Mouse (Mus musculus) midbrain, embryonic 14.5 days (tissue): ENCODE measurements around the gene Tekt5. TPM values are rescaled to one million over a fixed set of nuclear protein-coding genes. Genes with fewer than 3 reads are reported as not detected.
A peak's percentile ranks its signal among the peaks of the same experiment; 100 is the strongest.

ENCODE experiments used
- ATAC-seq: fragments of 200-750 bp; cut with Nextera tagmentation; 2 replicates; pipeline ENCODE4 v1.8.0; 2017; ENCODE audit warnings: moderate number of reproducible peaks, moderate library complexity; ENCODE audit not compliant: low FRiP score, low TSS enrichment
- DNase-seq: peaks from one replicate; pipeline ENCODE4 v3.0.0-alpha.2; 2015
- H3K27ac ChIP-seq: fragments of 300-500 bp; sonication (generic); replicated peaks from 2 replicates; pipeline ENCODE4 v1.5.1; 2014; ENCODE audit warnings: mild to moderate bottlenecking, low read depth, low read length, moderate library complexity
- H3K27me3 ChIP-seq: fragments of 300-500 bp; sonication (generic); 2 replicates; pipeline ENCODE4 v1.6.1; 2014; ENCODE audit warnings: low read length, control low read depth, mixed read lengths; ENCODE audit not compliant: control insufficient read depth, insufficient read depth
- H3K36me3 ChIP-seq: fragments of 300-500 bp; sonication (generic); 2 replicates; pipeline ENCODE4 v1.6.1; 2014; ENCODE audit warnings: low read length, control low read depth; ENCODE audit not compliant: control insufficient read depth, insufficient read depth
- H3K4me1 ChIP-seq: fragments of 300-500 bp; sonication (generic); 2 replicates; pipeline ENCODE4 v1.6.1; 2014; ENCODE audit warnings: mild to moderate bottlenecking, antibody characterized with exemption, low read length, control low read depth; ENCODE audit not compliant: control insufficient read depth, insufficient read depth
- H3K4me2 ChIP-seq: fragments of 300-500 bp; sonication (generic); 2 replicates; pipeline ENCODE4 v1.6.1; 2014; ENCODE audit warnings: mild to moderate bottlenecking, low read length, moderate library complexity
- H3K4me3 ChIP-seq: fragments of 300-500 bp; sonication (generic); replicated peaks from 2 replicates; pipeline ENCODE4 v1.5.1; 2014; ENCODE audit warnings: low read depth, low read length
- H3K9ac ChIP-seq: fragments of 300-500 bp; sonication (generic); replicated peaks from 2 replicates; pipeline ENCODE4 v1.6.1; 2014; ENCODE audit warnings: mild to moderate bottlenecking, low read length, moderate library complexity
- H3K9me3 ChIP-seq: fragments of 300-500 bp; sonication (generic); 2 replicates; pipeline ENCODE4 v1.6.1; 2016; ENCODE audit warnings: low read length, control low read depth, mixed read lengths; ENCODE audit not compliant: control insufficient read depth
- WGBS: fragments of 180-500 bp; shearing (Covaris S2); extraction: QIAGEN DNeasy Blood & Tissue Kit; methylation state at CpG from one replicate; pipeline ENCODE4 v1.1.7; 2014; 5-methylcytosine and 5-hydroxymethylcytosine counted together
- polyA plus RNA-seq: library from polyadenylated mRNA; unstranded; fragments of >200 nt; fragmentation: Nextera tagmentation; extraction: Ambion mirVana; gene quantifications from 2 replicates; pipeline ENCODE4 v1.2.1, GENCODE M21; 2014

Tekt5 gene
- 7.2 and 11.4 TPM in 2 replicates for polyA plus RNA-seq

- ATAC-seq (no peak), DNase-seq (peak; percentile 69)
- H3K27ac ChIP-seq: no peak within 1 kb of the TSS
- no peaks in the 10 kb centered on the region for H3K9me3 ChIP-seq
- peaks cover 2% of the 10 kb centered on the region; the same call in 1 of the 2 replicates for H3K27me3 ChIP-seq
- no peaks in the 10 kb centered on the region for H3K4me1 ChIP-seq
- H3K4me2 ChIP-seq: peak within 1 kb of the TSS; percentile 57
- peak within 1 kb of the TSS; percentile 34 for H3K4me3 ChIP-seq
- H3K9ac ChIP-seq: no peak within 1 kb of the TSS; the same call in 1 of the 2 replicates
- H3K36me3 ChIP-seq: no peaks in the 10 kb centered on the region
- WGBS: 9% methylated on average over 37 of the region's 37 CpGs
Observed at GRCm38 (mm10) chr16:10394699-10395540, at the start of gene Tekt5. TSS of gene Tekt5 (minus strand) at chr16:10395490.

- no peak overlapping the region for H3K27ac ChIP-seq
- 0 out of 2 replicates have a peak, but pooled peaks cover under 1% of the 10 kb centered on the region for H3K36me3 ChIP-seq
- no peak overlapping the region for H3K9ac ChIP-seq
- no peak overlapping the region for H3K4me2 ChIP-seq
- no peaks in the 10 kb centered on the region for H3K9me3 ChIP-seq
- ATAC-seq: no peak
- no peaks in the 10 kb centered on the region for H3K27me3 ChIP-seq
- no peak for DNase-seq
- H3K4me3 ChIP-seq: no peak overlapping the region
- peaks cover 29% of the 10 kb centered on the region for H3K4me1 ChIP-seq
Observed at GRCm38 (mm10) chr16:10443723-10444122, 48.4 kb upstream of the Tekt5 start.

DNA sequence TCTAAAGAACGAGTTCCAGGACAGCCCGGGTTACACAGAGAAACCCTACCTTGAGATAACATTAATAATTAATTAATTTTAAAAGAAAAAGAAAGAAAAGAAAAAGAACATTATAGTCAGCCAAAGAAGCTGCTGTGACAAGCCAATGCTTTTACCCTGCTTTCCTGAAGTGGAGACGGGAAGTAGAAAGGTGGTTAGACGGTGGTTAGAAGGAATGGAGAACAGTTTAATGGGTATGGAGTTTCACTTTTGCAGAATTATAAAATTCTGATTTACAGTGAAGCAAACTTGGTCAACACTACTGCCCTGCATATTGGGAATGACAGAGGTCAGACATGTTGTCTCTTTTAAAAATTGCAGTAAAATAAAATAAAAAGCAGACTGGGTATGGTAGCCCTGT, 46.5 kb upstream of the Tekt5 start:
- Histone ChIP-seq H3K4me2 (no peak overlapping the region), H3K27me3 (no peaks in the 10 kb centered on the region), H3K4me3 (no peak overlapping the region), H3K9me3 (no peaks in the 10 kb centered on the region), H3K4me1 (peaks cover 22% of the 10 kb centered on the region), H3K27ac (no peak overlapping the region), H3K9ac (no peak overlapping the region), H3K36me3 (peaks cover 13% of the 10 kb centered on the region; the same call in 1 of the 2 replicates)
- 91% methylated on average over 4 of the region's 4 CpGs for WGBS
- no peak for DNase-seq
- ATAC-seq: no peak

DNA sequence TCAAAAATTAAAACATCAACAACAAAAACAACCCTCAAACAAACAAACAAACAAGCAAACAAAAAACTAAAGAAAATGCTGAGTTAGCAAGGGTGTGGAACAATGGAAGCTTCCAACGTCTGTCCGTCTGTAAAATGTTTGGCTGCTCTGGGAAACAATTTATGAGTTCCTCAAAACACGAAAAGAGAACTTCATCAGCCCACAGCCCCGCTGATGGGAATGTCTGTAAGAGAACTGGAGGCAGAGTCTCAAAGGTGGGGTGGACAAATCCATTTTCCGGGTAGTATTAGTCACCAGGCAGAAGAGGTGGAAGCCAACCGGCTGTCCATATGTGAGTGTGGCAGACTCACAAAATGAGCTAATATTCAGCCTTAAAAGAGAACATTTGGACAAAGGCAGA, 46.0 kb upstream of the Tekt5 start:
- ATAC-seq: no peak
- peaks cover 16% of the 10 kb centered on the region; the same call in 1 of the 2 replicates for H3K36me3 ChIP-seq
- DNase-seq: no peak
- H3K4me3 ChIP-seq: no peak overlapping the region
- no peak overlapping the region for H3K9ac ChIP-seq
- H3K4me1 ChIP-seq: peaks cover 18% of the 10 kb centered on the region
- H3K27ac ChIP-seq: no peak overlapping the region
- no peaks in the 10 kb centered on the region for H3K27me3 ChIP-seq
- 89% methylated on average over 6 of the region's 6 CpGs for WGBS
- no peak overlapping the region for H3K4me2 ChIP-seq
- H3K9me3 ChIP-seq: no peaks in the 10 kb centered on the region

DNA sequence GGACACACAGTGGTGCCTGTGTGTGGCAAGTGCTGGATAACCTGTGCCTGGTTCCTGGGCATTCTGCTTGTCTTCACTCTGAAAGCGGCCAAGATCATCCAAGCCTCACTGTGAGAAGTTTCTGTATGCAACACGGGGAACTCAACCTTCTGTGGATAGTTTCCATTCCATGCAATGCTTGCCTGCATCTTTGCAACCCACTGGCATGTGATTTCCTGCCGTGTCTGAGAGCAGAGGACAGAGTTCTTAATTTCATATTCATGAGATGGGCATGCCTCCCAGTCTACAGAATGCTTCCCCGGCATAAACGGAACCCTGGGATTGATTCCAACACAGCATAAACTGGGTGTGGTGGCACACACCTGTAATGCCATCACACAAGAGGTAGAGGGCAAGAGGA, 42.8 kb upstream of the Tekt5 start:
- Histone ChIP-seq H3K27me3 (no peaks in the 10 kb centered on the region), H3K4me2 (no peak overlapping the region), H3K4me3 (no peak overlapping the region), H3K36me3 (peaks cover 16% of the 10 kb centered on the region; the same call in 1 of the 2 replicates), H3K9me3 (no peaks in the 10 kb centered on the region), H3K27ac (no peak overlapping the region), H3K9ac (no peak overlapping the region), H3K4me1 (no peaks in the 10 kb centered on the region)
- DNase-seq: no peak
- no peak for ATAC-seq
- WGBS: 84% methylated on average over 5 of the region's 5 CpGs

DNA sequence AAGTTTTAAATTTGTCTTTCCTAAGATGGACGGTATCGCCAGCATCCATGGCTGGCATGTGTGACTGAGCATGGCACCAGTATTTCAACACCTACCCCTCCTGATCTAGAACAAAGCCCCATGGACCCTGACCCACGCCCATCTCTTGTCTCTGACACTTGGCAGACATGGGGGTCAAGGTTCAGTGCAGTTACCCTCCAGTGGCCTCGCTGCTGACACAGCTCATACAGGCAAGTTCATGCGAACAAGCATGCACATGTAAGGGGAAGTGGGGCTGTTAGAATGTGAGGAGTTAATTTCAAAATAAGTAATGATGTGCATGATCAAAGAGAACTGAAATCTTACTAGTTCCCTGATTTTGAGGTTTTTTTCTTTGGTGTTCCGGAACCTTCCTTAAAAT, 40.9 kb upstream of the Tekt5 start:
- Histone ChIP-seq H3K9ac (no peak overlapping the region), H3K4me3 (no peak overlapping the region), H3K4me1 (no peaks in the 10 kb centered on the region), H3K9me3 (no peaks in the 10 kb centered on the region), H3K4me2 (no peak overlapping the region), H3K27me3 (no peaks in the 10 kb centered on the region), H3K36me3 (peaks cover 22% of the 10 kb centered on the region; the same call in 1 of the 2 replicates), H3K27ac (no peak overlapping the region)
- no peak for ATAC-seq
- DNase-seq: no peak
- 88% methylated on average over 6 of the region's 6 CpGs for WGBS

GRCm38 (mm10) chr16:10433344-10433743, 38.1 kb upstream of the Tekt5 start:
- no peak overlapping the region for H3K27ac ChIP-seq
- 92% methylated on average over 5 of the region's 5 CpGs for WGBS
- no peak overlapping the region for H3K9ac ChIP-seq
- H3K4me3 ChIP-seq: no peak overlapping the region
- peaks cover 23% of the 10 kb centered on the region; the same call in 1 of the 2 replicates for H3K36me3 ChIP-seq
- ATAC-seq: no peak
- no peak for DNase-seq
- no peak overlapping the region for H3K4me2 ChIP-seq
- H3K9me3 ChIP-seq: no peaks in the 10 kb centered on the region
- no peaks in the 10 kb centered on the region for H3K4me1 ChIP-seq
- no peaks in the 10 kb centered on the region for H3K27me3 ChIP-seq

GRCm38 (mm10) chr16:10432387-10432786, 37.1 kb upstream of the Tekt5 start:
- ATAC-seq: no peak
- no peak for DNase-seq
- Histone ChIP-seq H3K27me3 (no peaks in the 10 kb centered on the region), H3K9me3 (no peaks in the 10 kb centered on the region), H3K27ac (no peak overlapping the region), H3K36me3 (peaks cover 20% of the 10 kb centered on the region), H3K4me1 (no peaks in the 10 kb centered on the region), H3K4me3 (no peak overlapping the region), H3K9ac (no peak overlapping the region), H3K4me2 (no peak overlapping the region)
- 94% methylated on average over 4 of the region's 4 CpGs for WGBS

DNA sequence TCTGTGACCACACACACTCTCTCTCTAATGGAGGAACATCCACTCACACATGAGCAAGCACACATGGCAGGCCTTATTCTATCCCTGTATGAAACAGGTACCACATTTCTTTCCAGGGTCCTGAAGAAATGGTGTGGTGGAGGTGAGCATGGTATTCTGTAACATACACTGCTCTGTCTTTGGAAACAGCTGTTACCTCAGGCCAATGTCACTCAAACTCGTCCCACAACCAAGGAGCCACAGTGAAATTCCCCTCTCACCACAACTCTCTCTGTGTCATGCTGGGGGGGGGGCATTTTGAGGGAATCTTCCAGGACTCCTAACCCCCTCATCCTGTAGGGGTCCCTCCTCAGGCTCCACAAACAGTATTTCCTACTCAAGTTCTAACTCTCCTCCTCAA, 36.6 kb upstream of the Tekt5 start:
- no peak for ATAC-seq
- Histone ChIP-seq H3K9ac (no peak overlapping the region), H3K4me1 (no peaks in the 10 kb centered on the region), H3K36me3 (peaks cover 25% of the 10 kb centered on the region), H3K9me3 (no peaks in the 10 kb centered on the region), H3K27me3 (no peaks in the 10 kb centered on the region), H3K27ac (no peak overlapping the region), H3K4me3 (no peak overlapping the region), H3K4me2 (no peak overlapping the region)
- WGBS: 90% methylated on average over 1 of the region's 1 CpGs
- DNase-seq: no peak
